Mouse (Mus musculus): Measurements from ENCODE around the gene Dmd.

The Dmd gene

GRCm38 (mm10) chrX:84364981-84365380, 1416.3 kb downstream of the Dmd start:
- CTCF ChIA-PET, result no interaction called here

- CTCF ChIA-PET, result no interaction called here
Observed at GRCm38 (mm10) chrX:84435608-84436007, 1486.9 kb downstream of the Dmd start.

- CTCF ChIA-PET, result no interaction called here
Observed at GRCm38 (mm10) chrX:84436556-84436955, 1487.9 kb downstream of the Dmd start.

- CTCF ChIA-PET, result no interaction called here
Observed at GRCm38 (mm10) chrX:84442996-84443395, 1494.3 kb downstream of the Dmd start.

- CTCF ChIA-PET, result no interaction called here
Observed at GRCm38 (mm10) chrX:84443985-84444384, 1495.3 kb downstream of the Dmd start.

GRCm38 (mm10) chrX:84444638-84445037, 1496.0 kb downstream of the Dmd start:
- CTCF ChIA-PET, result no interaction called here

- CTCF ChIA-PET, result no interaction called here
Observed at GRCm38 (mm10) chrX:84454473-84454872, 1505.8 kb downstream of the Dmd start.

- CTCF ChIA-PET, result no interaction called here
Observed at GRCm38 (mm10) chrX:84514650-84515366, 1566.1 kb downstream of the Dmd start.

- CTCF ChIA-PET, result no interaction called here
Observed at GRCm38 (mm10) chrX:84551995-84552394, 1603.3 kb downstream of the Dmd start.

- CTCF ChIA-PET, result no interaction called here
Observed at GRCm38 (mm10) chrX:84553441-84553840, 1604.8 kb downstream of the Dmd start.

- CTCF ChIA-PET, result no interaction called here
Observed at GRCm38 (mm10) chrX:84598476-84598875, 1649.8 kb downstream of the Dmd start.

GRCm38 (mm10) chrX:84640446-84640845, 1691.8 kb downstream of the Dmd start:
- CTCF ChIA-PET, result no interaction called here

- CTCF ChIA-PET, result no interaction called here
Observed at GRCm38 (mm10) chrX:84747683-84748082, 1799.0 kb downstream of the Dmd start.

GRCm38 (mm10) chrX:84860012-84860647, 1911.5 kb downstream of the Dmd start:
- CTCF ChIA-PET, result no interaction called here

GRCm38 (mm10) chrX:84873090-84873489, 1924.4 kb downstream of the Dmd start:
- CTCF ChIA-PET, result no interaction called here

GRCm38 (mm10) chrX:84878125-84878524, 1929.5 kb downstream of the Dmd start:
- CTCF ChIA-PET, result no interaction called here

GRCm38 (mm10) chrX:84932715-84933473, 1984.2 kb downstream of the Dmd start:
- CTCF ChIA-PET, result no interaction called here

- CTCF ChIA-PET, result no interaction called here
Observed at GRCm38 (mm10) chrX:84960557-84960956, 2011.9 kb downstream of the Dmd start.

- CTCF ChIA-PET, result no interaction called here
Observed at GRCm38 (mm10) chrX:84960972-84961371, 2012.3 kb downstream of the Dmd start.

GRCm38 (mm10) chrX:85008304-85008703, 2059.6 kb downstream of the Dmd start:
- CTCF ChIA-PET, result interaction anchor here (0.7 kb wide), 1 partner anchor 164 kb away, joined by 3 read pairs; no protein-coding TSS in a partner anchor

- CTCF ChIA-PET, result no interaction called here
Observed at GRCm38 (mm10) chrX:85041466-85042058, 2092.9 kb downstream of the Dmd start.

GRCm38 (mm10) chrX:85046631-85047030, 2098.0 kb downstream of the Dmd start:
- CTCF ChIA-PET, result no interaction called here
